Mouse (Mus musculus): Measurements from ENCODE around the gene Spp2. TPM values are rescaled to one million over a fixed set of nuclear protein-coding genes. Genes with fewer than 3 reads are reported as not detected.

Spp2 gene
- polyA plus RNA-seq, 1 experiment: 0.56 TPM

GRCm38 (mm10) chr1:88449741-88450140, 43.0 kb downstream of the Spp2 start:
- Histone ChIP-seq H3K4me1 (ENCODE audit: control insufficient read depth, insufficient read depth, low read length) (no peaks in the 10 kb centered on the region), H3K4me3 (ENCODE audit: insufficient read depth, low read length) (no peak overlapping the region), H3K27ac (ENCODE audit: insufficient read depth, low read length) (no peak overlapping the region)
- no peak for TF ChIP-seq POLR2A (IDR thresholded peaks at IDR 0.05; ENCODE audit: extremely low read depth, insufficient read depth, low read length)
- TF ChIP-seq CTCF (IDR thresholded peaks at IDR 0.05; ENCODE audit: extremely low read depth, insufficient read depth, low read length): no peak

- Histone ChIP-seq H3K27ac (ENCODE audit: insufficient read depth, low read length) (no peak overlapping the region), H3K4me3 (ENCODE audit: insufficient read depth, low read length) (no peak overlapping the region), H3K4me1 (ENCODE audit: control insufficient read depth, insufficient read depth, low read length) (no peaks in the 10 kb centered on the region)
- TF ChIP-seq POLR2A (IDR thresholded peaks at IDR 0.05; ENCODE audit: extremely low read depth, insufficient read depth, low read length) (no peak), CTCF (IDR thresholded peaks at IDR 0.05; ENCODE audit: extremely low read depth, insufficient read depth, low read length) (no peak)
These were observed 43.9 kb downstream of the Spp2 start for GRCm38 (mm10) chr1:88450668-88451067.

- H3K27ac ChIP-seq (ENCODE audit: insufficient read depth, low read length): no peak overlapping the region
- no peaks in the 10 kb centered on the region for H3K4me1 ChIP-seq (ENCODE audit: control insufficient read depth, insufficient read depth, low read length)
- H3K4me3 ChIP-seq (ENCODE audit: insufficient read depth, low read length): no peak overlapping the region
- no peak for TF ChIP-seq POLR2A (IDR thresholded peaks at IDR 0.05; ENCODE audit: extremely low read depth, insufficient read depth, low read length)
- no peak for TF ChIP-seq CTCF (IDR thresholded peaks at IDR 0.05; ENCODE audit: extremely low read depth, insufficient read depth, low read length)
These were observed 45.4 kb downstream of the Spp2 start for GRCm38 (mm10) chr1:88452198-88452597.

GRCm38 (mm10) chr1:88454703-88455102, 47.9 kb downstream of the Spp2 start:
- Histone ChIP-seq H3K4me3 (ENCODE audit: insufficient read depth, low read length) (no peak overlapping the region), H3K27ac (ENCODE audit: insufficient read depth, low read length) (no peak overlapping the region), H3K4me1 (ENCODE audit: control insufficient read depth, insufficient read depth, low read length) (no peaks in the 10 kb centered on the region)
- no peak for TF ChIP-seq POLR2A (IDR thresholded peaks at IDR 0.05; ENCODE audit: extremely low read depth, insufficient read depth, low read length)
- TF ChIP-seq CTCF (IDR thresholded peaks at IDR 0.05; ENCODE audit: extremely low read depth, insufficient read depth, low read length): no peak

- Histone ChIP-seq H3K27ac (ENCODE audit: insufficient read depth, low read length) (no peak overlapping the region), H3K4me1 (ENCODE audit: control insufficient read depth, insufficient read depth, low read length) (no peaks in the 10 kb centered on the region), H3K4me3 (ENCODE audit: insufficient read depth, low read length) (no peak overlapping the region)
- no peak for TF ChIP-seq POLR2A (IDR thresholded peaks at IDR 0.05; ENCODE audit: extremely low read depth, insufficient read depth, low read length)
- TF ChIP-seq CTCF (IDR thresholded peaks at IDR 0.05; ENCODE audit: extremely low read depth, insufficient read depth, low read length): no peak
These were observed 49.0 kb downstream of the Spp2 start for GRCm38 (mm10) chr1:88455761-88456160.

GRCm38 (mm10) chr1:88456451-88457072, 49.8 kb downstream of the Spp2 start:
- Histone ChIP-seq H3K4me3 (ENCODE audit: insufficient read depth, low read length) (no peak overlapping the region), H3K27ac (ENCODE audit: insufficient read depth, low read length) (no peak overlapping the region), H3K4me1 (ENCODE audit: control insufficient read depth, insufficient read depth, low read length) (no peaks in the 10 kb centered on the region)
- TF ChIP-seq POLR2A (IDR thresholded peaks at IDR 0.05; ENCODE audit: extremely low read depth, insufficient read depth, low read length): no peak
- TF ChIP-seq CTCF (IDR thresholded peaks at IDR 0.05; ENCODE audit: extremely low read depth, insufficient read depth, low read length): peak; percentile 73

- H3K4me1 ChIP-seq (ENCODE audit: control insufficient read depth, insufficient read depth, low read length): no peaks in the 10 kb centered on the region
- H3K4me3 ChIP-seq (ENCODE audit: insufficient read depth, low read length): no peak overlapping the region
- TF ChIP-seq POLR2A (IDR thresholded peaks at IDR 0.05; ENCODE audit: extremely low read depth, insufficient read depth, low read length) (no peak), CTCF (IDR thresholded peaks at IDR 0.05; ENCODE audit: extremely low read depth, insufficient read depth, low read length) (no peak)
- H3K27ac ChIP-seq (ENCODE audit: insufficient read depth, low read length): no peak overlapping the region
These were observed 52.4 kb downstream of the Spp2 start for GRCm38 (mm10) chr1:88459196-88459595.

- TF ChIP-seq CTCF (IDR thresholded peaks at IDR 0.05; ENCODE audit: extremely low read depth, insufficient read depth, low read length) (no peak), POLR2A (IDR thresholded peaks at IDR 0.05; ENCODE audit: extremely low read depth, insufficient read depth, low read length) (no peak)
- Histone ChIP-seq H3K4me3 (ENCODE audit: insufficient read depth, low read length) (no peak overlapping the region), H3K27ac (ENCODE audit: insufficient read depth, low read length) (no peak overlapping the region), H3K4me1 (ENCODE audit: control insufficient read depth, insufficient read depth, low read length) (no peaks in the 10 kb centered on the region)
These were observed 52.9 kb downstream of the Spp2 start for GRCm38 (mm10) chr1:88459655-88460054.

- TF ChIP-seq CTCF (IDR thresholded peaks at IDR 0.05; ENCODE audit: extremely low read depth, insufficient read depth, low read length): no peak
- no peak for TF ChIP-seq POLR2A (IDR thresholded peaks at IDR 0.05; ENCODE audit: extremely low read depth, insufficient read depth, low read length)
- Histone ChIP-seq H3K4me3 (ENCODE audit: insufficient read depth, low read length) (no peak overlapping the region), H3K4me1 (ENCODE audit: control insufficient read depth, insufficient read depth, low read length) (no peaks in the 10 kb centered on the region), H3K27ac (ENCODE audit: insufficient read depth, low read length) (no peak overlapping the region)
These were observed 54.3 kb downstream of the Spp2 start for GRCm38 (mm10) chr1:88461096-88461495.

GRCm38 (mm10) chr1:88462484-88462883, 55.7 kb downstream of the Spp2 start:
- TF ChIP-seq CTCF (IDR thresholded peaks at IDR 0.05; ENCODE audit: extremely low read depth, insufficient read depth, low read length) (no peak), POLR2A (IDR thresholded peaks at IDR 0.05; ENCODE audit: extremely low read depth, insufficient read depth, low read length) (no peak)
- Histone ChIP-seq H3K4me3 (ENCODE audit: insufficient read depth, low read length) (no peak overlapping the region), H3K4me1 (ENCODE audit: control insufficient read depth, insufficient read depth, low read length) (no peaks in the 10 kb centered on the region), H3K27ac (ENCODE audit: insufficient read depth, low read length) (no peak overlapping the region)
